Mouse (Mus musculus): ENCODE measurements around the gene Opa3.
A peak's percentile ranks its signal among the peaks of the same experiment; 100 is the strongest.

- TF ChIP-seq EP300 (IDR thresholded peaks at IDR 0.05; ENCODE audit: low read depth) (no peak), CTCF (IDR thresholded peaks at IDR 0.05; ENCODE audit: low read depth) (0 out of 2 replicates have a peak, but pooled peaks have one; percentile 13)
Observed at GRCm38 (mm10) chr7:19265147-19265546, 37.0 kb downstream of the Opa3 start.

Data from liver, embryonic 14.5 days (tissue).